Mouse (Mus musculus): Measurements from ENCODE around the gene Vmn1r1.

Vmn1r1 gene

DNA sequence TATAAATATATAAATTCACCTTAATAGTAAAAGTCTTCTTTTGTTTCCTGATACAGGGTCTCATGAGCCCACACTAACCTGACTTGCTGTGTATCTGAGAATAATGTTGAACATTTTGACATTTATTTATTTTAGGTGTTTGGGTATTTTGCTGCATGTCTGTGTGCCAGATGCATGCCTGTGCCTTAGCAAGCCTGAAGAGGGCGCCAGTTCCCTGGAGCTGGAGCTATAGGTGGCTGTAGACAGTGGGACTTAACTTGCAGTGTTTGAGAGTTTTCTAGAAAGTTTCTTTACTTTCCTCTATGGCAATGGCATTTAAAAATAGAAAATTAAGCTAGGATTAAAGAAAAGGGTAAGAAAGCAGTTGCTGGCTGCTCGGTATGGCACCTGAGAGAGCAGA, 33.5 kb downstream of the Vmn1r1 start:
- DNase-seq = peak in 1 of 2 experiments; percentile 19

- DNase-seq = peak; percentile 79 to 82
Measured at GRCm38 (mm10) chr1:182124924-182125368, 39.3 kb downstream of the Vmn1r1 start.

- peak; percentile 96 to 97 for DNase-seq
Measured at GRCm38 (mm10) chr1:182124506-182124905, 39.8 kb downstream of the Vmn1r1 start, which contains the start of gene Srp9. Gene Srp9 (plus strand): TSS chr1:182124737.

- DNase-seq = no peak
Measured at GRCm38 (mm10) chr1:182122413-182122812, 41.9 kb downstream of the Vmn1r1 start.

DNA sequence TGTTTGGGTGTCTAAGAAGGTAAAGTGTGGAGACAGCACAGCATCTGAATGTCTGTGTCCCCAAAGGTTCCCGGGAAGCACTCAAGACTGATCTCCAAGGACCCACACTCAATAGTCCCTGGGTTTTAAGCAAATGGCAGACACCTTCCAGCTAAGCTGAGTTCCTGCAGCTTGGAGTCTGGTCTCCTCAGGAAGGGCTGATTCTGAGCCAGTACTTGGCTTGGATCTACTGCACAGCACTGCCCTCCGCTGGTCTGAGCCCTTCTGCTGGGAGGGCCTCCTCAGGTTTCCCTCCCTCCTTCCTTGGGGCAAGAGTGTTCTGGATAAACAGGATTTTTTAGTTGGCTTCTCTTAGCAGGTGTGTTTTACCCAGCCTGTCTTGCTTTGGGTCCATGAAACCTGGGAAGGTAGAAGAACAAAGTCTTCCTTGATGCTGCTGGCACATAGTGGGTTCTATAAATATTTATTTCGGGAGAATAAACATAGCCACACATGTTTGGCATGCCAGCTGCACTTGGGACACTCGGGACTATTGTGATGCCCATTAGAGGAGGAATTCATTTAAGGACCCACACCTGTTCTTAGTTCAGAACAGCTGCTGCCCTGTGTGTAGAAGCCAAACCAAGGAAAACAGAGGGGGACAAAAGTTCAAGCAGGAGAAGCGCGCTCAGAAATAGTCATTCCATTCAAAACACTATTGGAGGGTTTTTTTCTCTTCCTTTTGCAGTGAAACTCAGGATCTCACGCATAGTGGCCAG, 48.5 kb downstream of the Vmn1r1 start:
- peak; percentile 61 to 63 for DNase-seq

DNA sequence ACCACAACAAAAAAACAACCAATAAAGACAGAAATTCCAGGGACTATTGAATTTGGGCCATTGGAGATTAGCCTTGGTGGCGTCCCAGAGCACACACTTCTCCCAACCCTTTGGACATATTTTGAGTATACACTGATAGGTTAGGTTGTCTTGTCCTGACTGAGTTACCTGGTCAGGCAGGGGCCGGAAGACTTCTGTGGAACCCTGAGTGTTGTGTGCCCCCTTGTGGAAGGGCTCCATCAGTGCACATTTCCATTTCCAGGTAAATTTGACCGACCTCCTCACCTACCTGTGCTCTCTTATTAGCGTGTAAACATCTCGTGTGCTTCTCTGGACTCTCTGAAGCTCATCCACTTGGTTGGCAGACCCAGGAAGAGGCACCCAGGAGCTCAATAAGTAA, 49.1 kb downstream of the Vmn1r1 start:
- DNase-seq = peak; percentile 52 to 68

- no peak for DNase-seq
Measured at GRCm38 (mm10) chr1:182113587-182114500, 50.4 kb downstream of the Vmn1r1 start.

GRCm38 (mm10) chr1:182113131-182113530, 51.2 kb downstream of the Vmn1r1 start:
- no peak for DNase-seq

- no peak for DNase-seq
Measured at GRCm38 (mm10) chr1:182112385-182112784, 51.9 kb downstream of the Vmn1r1 start.

- DNase-seq = peak in 1 of 2 experiments; percentile 43
Measured at GRCm38 (mm10) chr1:182111386-182112317, 52.6 kb downstream of the Vmn1r1 start.

GRCm38 (mm10) chr1:182110708-182111385, 53.4 kb downstream of the Vmn1r1 start:
- no peak for DNase-seq

DNA sequence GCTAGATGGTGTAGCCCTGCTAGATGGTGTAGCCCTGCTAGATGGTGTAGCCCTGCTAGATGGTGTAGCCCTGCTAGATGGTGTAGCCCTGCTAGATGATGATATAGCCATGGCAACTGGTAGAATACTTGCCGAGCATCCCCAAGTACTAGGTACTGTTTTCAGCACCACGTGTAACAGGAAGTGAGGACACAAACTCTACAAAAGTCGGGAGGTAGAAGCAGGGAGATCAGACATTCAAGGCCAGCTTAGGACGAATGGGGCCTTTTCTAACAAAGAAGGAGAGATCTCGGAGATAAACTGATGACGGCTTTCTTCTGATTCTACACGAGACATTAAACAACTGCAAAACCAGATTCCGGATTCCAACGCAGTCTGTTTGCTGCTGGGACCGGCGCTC, 54.1 kb downstream of the Vmn1r1 start:
- no peak for DNase-seq

DNA sequence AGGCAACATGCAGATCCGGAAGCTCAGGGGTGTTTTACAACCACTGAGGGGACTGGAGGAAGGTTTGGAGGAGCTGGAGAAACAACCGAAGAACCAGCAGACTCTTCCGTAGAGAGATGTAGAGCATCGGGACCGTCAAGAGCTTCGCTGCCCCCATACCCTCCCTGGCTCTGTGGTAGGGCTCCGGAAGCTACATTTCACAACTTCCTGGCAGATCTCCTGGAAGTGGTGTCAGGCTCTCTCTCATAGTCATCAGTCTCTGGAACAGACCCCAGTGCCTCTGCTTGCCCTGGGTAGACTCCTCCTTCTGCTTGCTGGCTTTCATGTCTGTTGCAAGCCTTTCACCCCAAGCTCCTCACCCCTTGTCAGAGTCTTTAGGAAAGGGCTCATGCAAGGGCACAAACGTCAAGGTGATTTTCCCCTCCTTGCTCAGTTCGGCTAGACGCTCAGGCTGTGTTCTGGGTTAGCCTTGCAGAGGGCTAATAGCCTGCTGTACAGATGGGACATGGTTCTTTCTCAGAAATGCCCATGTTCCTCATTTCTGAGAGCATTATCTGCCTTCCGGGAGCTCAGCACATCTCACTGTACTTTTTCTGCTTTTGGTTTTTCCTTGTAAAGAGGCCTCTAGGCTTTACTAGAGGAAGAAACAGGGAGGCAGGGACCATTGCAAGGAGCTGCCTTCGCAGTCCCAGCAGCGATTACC, 55.7 kb downstream of the Vmn1r1 start:
- no peak for DNase-seq

- DNase-seq = no peak
Measured at GRCm38 (mm10) chr1:182107251-182107650, 57.0 kb downstream of the Vmn1r1 start.

- no peak for DNase-seq
Measured at GRCm38 (mm10) chr1:182105023-182105422, 59.3 kb downstream of the Vmn1r1 start.
